Mouse (Mus musculus) neural tube, embryonic 15.5 days (tissue): ENCODE data around the gene Tmem95. TPM values are rescaled to one million over a fixed set of nuclear protein-coding genes. Genes with fewer than 3 reads are reported as not detected.

Experiments used
- ATAC-seq: fragments of 200-750 bp; cut with Nextera tagmentation; 2 replicates; pipeline ENCODE4 v1.8.0; 2017; ENCODE audit warnings: mild to moderate bottlenecking, moderate TSS enrichment, moderate library complexity; ENCODE audit not compliant: low FRiP score
- H3K27ac ChIP-seq: fragments of 300-500 bp; sonication (generic); replicated peaks from 2 replicates; pipeline ENCODE4 v1.5.1; 2015; ENCODE audit warnings: mild to moderate bottlenecking, inconsistent platforms
- H3K27me3 ChIP-seq: fragments of 300-500 bp; sonication (generic); replicated peaks from 2 replicates; pipeline ENCODE4 v1.6.1; 2015; ENCODE audit warnings: inconsistent platforms
- H3K36me3 ChIP-seq: fragments of 300-500 bp; sonication (generic); 2 replicates; pipeline ENCODE4 v1.6.1; 2015; ENCODE audit warnings: inconsistent platforms
- H3K4me1 ChIP-seq: fragments of 300-500 bp; sonication (generic); 2 replicates; pipeline ENCODE4 v1.6.1; 2015; ENCODE audit warnings: inconsistent platforms
- H3K4me2 ChIP-seq: fragments of 300-500 bp; sonication (generic); 2 replicates; pipeline ENCODE4 v1.6.1; 2015; ENCODE audit warnings: inconsistent platforms, mild to moderate bottlenecking, moderate library complexity
- H3K4me3 ChIP-seq: fragments of 300-500 bp; sonication (generic); replicated peaks from 2 replicates; pipeline ENCODE4 v1.5.1; 2015; ENCODE audit warnings: mild to moderate bottlenecking, inconsistent platforms
- H3K9ac ChIP-seq: fragments of 300-500 bp; sonication (generic); replicated peaks from 2 replicates; pipeline ENCODE4 v1.6.1; 2015; ENCODE audit warnings: mild to moderate bottlenecking, inconsistent platforms
- H3K9me3 ChIP-seq: fragments of 300-500 bp; sonication (generic); replicated peaks from 2 replicates; pipeline ENCODE4 v1.6.1; 2016; ENCODE audit warnings: inconsistent platforms
- WGBS: fragments of 180-500 bp; shearing (Covaris S2); methylation state at CpG from one replicate; pipeline ENCODE4 v1.1.7; 2015; ENCODE audit warnings: mixed read lengths; 5-methylcytosine and 5-hydroxymethylcytosine counted together
- polyA plus RNA-seq: library from polyadenylated mRNA; unstranded; fragments of >200 nt; fragmentation: Nextera tagmentation; extraction: Ambion mirVana; gene quantifications from 2 replicates; pipeline ENCODE4 v1.2.1, GENCODE M21; 2015

Gene Tmem95
- polyA plus RNA-seq, 1 experiment from 2014 or later: not detected

- H3K4me1 ChIP-seq: peaks cover 22% of the 10 kb centered on the region
- H3K4me3 ChIP-seq: no peak overlapping the region
- 87% methylated on average over 8 of the region's 8 CpGs for WGBS
- no peaks in the 10 kb centered on the region for H3K9me3 ChIP-seq
- H3K9ac ChIP-seq: no peak overlapping the region
- H3K27me3 ChIP-seq: peaks cover 4% of the 10 kb centered on the region; the same call in 1 of the 2 replicates
- no peak overlapping the region for H3K4me2 ChIP-seq
- H3K36me3 ChIP-seq: no peaks in the 10 kb centered on the region
- ATAC-seq: no peak
- no peak overlapping the region for H3K27ac ChIP-seq
Observed at GRCm38 (mm10) chr11:69884663-69885062, 6.8 kb upstream of the Tmem95 start.

- Histone ChIP-seq H3K9me3 (no peaks in the 10 kb centered on the region), H3K36me3 (no peaks in the 10 kb centered on the region), H3K4me1 (peaks cover 24% of the 10 kb centered on the region), H3K9ac (no peak overlapping the region), H3K27ac (no peak overlapping the region), H3K4me2 (no peak overlapping the region), H3K27me3 (peaks cover 8% of the 10 kb centered on the region; the same call in 1 of the 2 replicates), H3K4me3 (no peak overlapping the region)
- no peak for ATAC-seq
- WGBS: 77% methylated on average over 9 of the region's 9 CpGs
Observed at GRCm38 (mm10) chr11:69884240-69884639, 6.4 kb upstream of the Tmem95 start.

GRCm38 (mm10) chr11:69883527-69884151, 5.8 kb upstream of the Tmem95 start:
- ATAC-seq: no peak
- no peaks in the 10 kb centered on the region for H3K36me3 ChIP-seq
- peaks cover 25% of the 10 kb centered on the region for H3K4me1 ChIP-seq
- H3K27me3 ChIP-seq: peaks cover 8% of the 10 kb centered on the region; the same call in 1 of the 2 replicates
- no peak overlapping the region for H3K4me2 ChIP-seq
- H3K4me3 ChIP-seq: no peak overlapping the region
- no peak overlapping the region for H3K27ac ChIP-seq
- no peak overlapping the region for H3K9ac ChIP-seq
- no peaks in the 10 kb centered on the region for H3K9me3 ChIP-seq
- WGBS: 93% methylated on average over 8 of the region's 8 CpGs

GRCm38 (mm10) chr11:69883066-69883465, 5.2 kb upstream of the Tmem95 start:
- no peak overlapping the region for H3K27ac ChIP-seq
- H3K4me2 ChIP-seq: no peak overlapping the region
- H3K4me1 ChIP-seq: peaks cover 29% of the 10 kb centered on the region
- H3K9me3 ChIP-seq: no peaks in the 10 kb centered on the region
- no peaks in the 10 kb centered on the region for H3K36me3 ChIP-seq
- no peak overlapping the region for H3K9ac ChIP-seq
- no peak for ATAC-seq
- WGBS: 64% methylated on average over 4 of the region's 4 CpGs
- no peak overlapping the region for H3K4me3 ChIP-seq
- H3K27me3 ChIP-seq: peaks cover 8% of the 10 kb centered on the region; the same call in 1 of the 2 replicates

GRCm38 (mm10) chr11:69881787-69882670, 4.2 kb upstream of the Tmem95 start:
- WGBS: 65% methylated on average over 21 of the region's 21 CpGs
- peak overlapping the region; percentile 57; the same call in 1 of the 2 replicates for H3K9ac ChIP-seq

GRCm38 (mm10) chr11:69880853-69881603, 3.2 kb upstream of the Tmem95 start, which contains the start of gene Kctd11:
Kctd11 (minus strand) TSS chr11:69881406.
- WGBS: under 1% methylated on average over 46 of the region's 46 CpGs
- H3K27ac ChIP-seq: peak within 1 kb of the TSS; percentile 79
- H3K9ac ChIP-seq: peak within 1 kb of the TSS; percentile 57
- H3K4me1 ChIP-seq: peaks cover 39% of the 10 kb centered on the region
- peak; percentile 75 for ATAC-seq
- peak within 1 kb of the TSS; percentile 49 for H3K4me3 ChIP-seq
- no peaks in the 10 kb centered on the region for H3K9me3 ChIP-seq
- peaks cover 8% of the 10 kb centered on the region; the same call in 1 of the 2 replicates for H3K27me3 ChIP-seq
- H3K36me3 ChIP-seq: no peaks in the 10 kb centered on the region
- H3K4me2 ChIP-seq: peak within 1 kb of the TSS; percentile 78

More at GRCm38 (mm10) chr11:69881787-69882670, 4.2 kb upstream of the Tmem95 start:
- Histone ChIP-seq H3K27ac (peak overlapping the region; percentile 79; the same call in 1 of the 2 replicates), H3K4me2 (peak overlapping the region; percentile 78), H3K4me1 (peaks cover 35% of the 10 kb centered on the region), H3K9me3 (no peaks in the 10 kb centered on the region), H3K4me3 (peak overlapping the region; percentile 49), H3K36me3 (no peaks in the 10 kb centered on the region), H3K27me3 (peaks cover 8% of the 10 kb centered on the region; the same call in 1 of the 2 replicates)
- no peak for ATAC-seq

GRCm38 (mm10) chr11:69880506-69880852, 2.7 kb upstream of the Tmem95 start:
- peak overlapping the region; percentile 79 for H3K27ac ChIP-seq
- H3K4me2 ChIP-seq: peak overlapping the region; percentile 78
- peak; percentile 53 for ATAC-seq
- H3K9ac ChIP-seq: peak overlapping the region; percentile 57
- H3K9me3 ChIP-seq: no peaks in the 10 kb centered on the region
- no peaks in the 10 kb centered on the region for H3K36me3 ChIP-seq
- H3K4me3 ChIP-seq: peak overlapping the region; percentile 49
- WGBS: under 1% methylated on average over 18 of the region's 18 CpGs
- H3K4me1 ChIP-seq: peaks cover 39% of the 10 kb centered on the region
- peaks cover 8% of the 10 kb centered on the region; the same call in 1 of the 2 replicates for H3K27me3 ChIP-seq

GRCm38 (mm10) chr11:69879711-69880110, 1.9 kb upstream of the Tmem95 start:
- WGBS: 61% methylated on average over 15 of the region's 15 CpGs
- Histone ChIP-seq H3K9me3 (no peaks in the 10 kb centered on the region), H3K4me1 (peaks cover 39% of the 10 kb centered on the region), H3K9ac (no peak overlapping the region), H3K4me3 (peak overlapping the region; percentile 49), H3K27ac (no peak overlapping the region), H3K36me3 (no peaks in the 10 kb centered on the region), H3K4me2 (peak overlapping the region; percentile 78), H3K27me3 (peaks cover 8% of the 10 kb centered on the region; the same call in 1 of the 2 replicates)
- no peak for ATAC-seq

- no peak overlapping the region for H3K27ac ChIP-seq
- H3K4me3 ChIP-seq: no peak overlapping the region
- peaks cover 8% of the 10 kb centered on the region; the same call in 1 of the 2 replicates for H3K27me3 ChIP-seq
- no peaks in the 10 kb centered on the region for H3K9me3 ChIP-seq
- ATAC-seq: no peak
- H3K4me1 ChIP-seq: peaks cover 39% of the 10 kb centered on the region
- no peaks in the 10 kb centered on the region for H3K36me3 ChIP-seq
- 95% methylated on average over 6 of the region's 6 CpGs for WGBS
- no peak overlapping the region for H3K9ac ChIP-seq
- H3K4me2 ChIP-seq: peak overlapping the region; percentile 78
Observed at GRCm38 (mm10) chr11:69878952-69879351, 1.1 kb upstream of the Tmem95 start.

- H3K4me3 ChIP-seq: no peak overlapping the region
- H3K36me3 ChIP-seq: no peaks in the 10 kb centered on the region
- H3K27me3 ChIP-seq: peaks cover 8% of the 10 kb centered on the region; the same call in 1 of the 2 replicates
- no peak overlapping the region for H3K27ac ChIP-seq
- no peaks in the 10 kb centered on the region for H3K9me3 ChIP-seq
- 82% methylated on average over 3 of the region's 3 CpGs for WGBS
- no peak overlapping the region for H3K4me2 ChIP-seq
- ATAC-seq: no peak
- no peak overlapping the region for H3K9ac ChIP-seq
- peaks cover 39% of the 10 kb centered on the region for H3K4me1 ChIP-seq
Observed at GRCm38 (mm10) chr11:69878399-69878798, 581 bp upstream of the Tmem95 start.

GRCm38 (mm10) chr11:69876867-69877266, 951 bp downstream of the Tmem95 start:
- Histone ChIP-seq H3K27me3 (peaks cover 8% of the 10 kb centered on the region; the same call in 1 of the 2 replicates), H3K9me3 (no peaks in the 10 kb centered on the region), H3K36me3 (no peaks in the 10 kb centered on the region), H3K27ac (no peak overlapping the region), H3K4me2 (peak overlapping the region; percentile 41), H3K4me3 (peak overlapping the region; percentile 14; the same call in 1 of the 2 replicates), H3K4me1 (peaks cover 38% of the 10 kb centered on the region), H3K9ac (no peak overlapping the region)
- peak; percentile 37; the same call in 1 of the 2 replicates for ATAC-seq
- 3% methylated on average over 12 of the region's 12 CpGs for WGBS
